Mouse (Mus musculus) 3T3-L1 (cell line): ENCODE results near the gene Smim1.
A peak's percentile ranks its signal among the peaks of the same experiment; 100 is the strongest.

Source experiments
- DNase-seq: peaks from one replicate; pipeline ENCODE4 v3.0.0-alpha.2; 2015; ENCODE audit warnings: low read depth, low spot score

Smim1 gene

DNA sequence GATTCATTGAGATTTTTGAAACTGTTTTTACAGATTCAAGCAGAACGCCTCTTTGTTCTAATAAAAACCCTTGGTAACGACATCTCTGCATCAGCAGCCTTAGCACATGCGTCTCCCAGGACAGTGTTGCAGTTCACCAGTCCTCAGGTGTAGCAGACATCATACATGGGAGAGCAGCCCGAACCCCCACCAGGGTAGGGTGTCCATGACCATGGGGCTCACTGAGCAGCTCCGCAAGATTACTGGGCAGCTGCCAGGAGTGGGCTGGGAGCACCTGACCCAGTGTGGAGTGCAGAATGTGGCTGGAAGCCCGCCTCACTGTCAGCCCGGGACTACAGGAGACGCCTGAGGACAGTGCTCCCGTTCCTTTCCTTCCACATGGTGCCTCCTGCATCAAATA, 4.6 kb downstream of the Smim1 start:
- no peak for DNase-seq

DNA sequence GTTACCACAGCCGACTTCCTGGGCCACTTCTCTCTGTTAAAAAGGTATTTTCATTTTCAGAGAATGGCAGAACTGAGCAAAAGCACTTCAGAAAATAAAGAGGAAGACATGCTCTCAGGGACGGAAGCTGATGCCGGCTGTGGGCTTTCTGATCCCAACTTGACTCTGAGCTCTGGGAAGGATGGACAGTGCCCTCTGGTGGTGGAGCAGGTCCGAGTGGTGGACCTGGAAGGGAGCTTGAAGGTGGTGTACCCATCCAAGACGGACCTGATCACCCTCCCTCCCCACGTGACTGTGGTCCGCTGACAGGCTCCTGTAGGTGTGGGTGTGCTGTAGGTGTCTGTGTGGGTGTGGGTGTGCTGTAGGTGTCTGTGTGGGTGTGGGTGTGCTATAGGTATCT, 6.5 kb downstream of the Smim1 start:
- peak; percentile 63 for DNase-seq

DNA sequence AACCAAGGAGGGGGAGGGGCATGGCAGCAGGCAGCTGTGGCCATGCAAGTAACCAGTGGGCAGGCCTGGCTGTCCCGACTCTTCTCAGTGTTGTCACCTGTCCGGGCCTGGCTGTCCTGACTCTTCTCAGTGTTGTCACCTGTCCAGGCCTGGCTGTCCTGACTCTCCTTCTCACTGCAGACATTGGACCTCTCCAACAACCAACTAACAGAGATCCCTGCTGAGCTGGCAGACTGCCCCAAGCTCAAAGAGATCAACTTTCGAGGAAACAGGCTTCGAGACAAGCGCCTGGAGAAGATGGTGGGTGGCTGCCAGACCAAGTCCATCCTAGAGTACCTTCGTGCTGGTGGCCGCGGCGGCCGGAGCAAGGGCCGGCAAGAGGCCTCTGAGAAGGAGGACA, 10.6 kb downstream of the Smim1 start:
- DNase-seq: no peak

DNA sequence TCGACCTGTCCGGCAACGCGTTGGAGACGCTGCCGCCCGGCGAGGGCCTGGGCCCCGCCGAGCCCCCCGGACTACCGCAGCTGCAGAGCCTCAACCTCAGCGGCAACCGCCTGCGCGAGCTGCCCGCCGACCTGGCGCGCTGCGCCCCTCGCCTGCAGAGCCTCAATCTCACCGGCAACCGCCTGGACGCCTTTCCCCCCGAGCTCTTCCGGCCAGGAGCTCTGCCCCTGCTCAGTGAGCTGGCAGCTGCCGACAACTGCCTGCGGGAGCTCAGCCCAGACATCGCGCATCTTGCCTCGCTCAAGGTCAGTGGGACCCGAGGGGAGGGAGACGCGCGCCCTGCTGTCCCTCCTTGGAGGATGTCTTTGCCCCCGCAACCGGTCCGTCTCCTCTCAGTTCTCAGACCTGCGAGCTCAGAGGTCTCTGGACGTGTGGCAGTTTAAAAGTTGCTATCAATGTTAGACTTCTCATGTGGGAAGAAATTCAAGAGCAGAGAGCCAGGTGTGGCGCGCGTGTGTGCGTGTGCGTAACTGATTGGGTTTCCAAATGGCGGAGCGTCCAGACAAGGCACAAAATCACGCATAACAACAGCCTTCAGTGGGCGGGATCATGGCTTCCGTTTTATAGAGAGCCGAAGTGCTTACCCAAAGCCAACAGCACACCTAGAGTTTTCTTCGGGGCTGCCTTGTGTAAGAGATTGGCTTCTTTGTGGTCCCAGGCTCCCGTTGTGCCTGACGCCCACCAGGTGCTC, 13.7 kb downstream of the Smim1 start:
- peak; percentile 43 for DNase-seq

DNA sequence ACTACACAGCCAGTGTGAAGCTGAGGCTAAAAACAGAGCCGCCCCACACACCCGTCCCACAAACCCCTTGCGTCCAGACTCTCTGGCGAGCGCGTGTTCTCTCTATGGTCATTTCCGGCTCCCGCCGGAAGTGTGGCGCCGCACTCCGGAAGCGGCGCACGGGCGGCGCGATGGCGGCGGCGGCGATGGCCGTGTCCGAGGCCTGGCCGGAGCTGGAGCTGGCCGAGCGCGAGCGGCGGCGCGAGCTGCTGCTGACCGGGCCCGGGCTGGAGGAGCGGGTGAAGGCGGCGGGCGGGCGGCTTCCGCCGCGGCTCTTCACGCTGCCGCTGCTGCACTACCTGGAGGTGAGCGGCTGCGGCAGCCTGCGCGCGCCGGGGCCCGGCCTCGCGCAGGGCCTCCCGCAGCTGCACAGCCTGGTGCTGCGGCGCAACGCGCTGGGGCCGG, 14.4 kb downstream of the Smim1 start, which contains the start of gene Lrrc47:
Gene Lrrc47 (plus strand): TSS at position 86 of the 444 bp plus-strand sequence.
- peak; percentile 79 for DNase-seq

DNA sequence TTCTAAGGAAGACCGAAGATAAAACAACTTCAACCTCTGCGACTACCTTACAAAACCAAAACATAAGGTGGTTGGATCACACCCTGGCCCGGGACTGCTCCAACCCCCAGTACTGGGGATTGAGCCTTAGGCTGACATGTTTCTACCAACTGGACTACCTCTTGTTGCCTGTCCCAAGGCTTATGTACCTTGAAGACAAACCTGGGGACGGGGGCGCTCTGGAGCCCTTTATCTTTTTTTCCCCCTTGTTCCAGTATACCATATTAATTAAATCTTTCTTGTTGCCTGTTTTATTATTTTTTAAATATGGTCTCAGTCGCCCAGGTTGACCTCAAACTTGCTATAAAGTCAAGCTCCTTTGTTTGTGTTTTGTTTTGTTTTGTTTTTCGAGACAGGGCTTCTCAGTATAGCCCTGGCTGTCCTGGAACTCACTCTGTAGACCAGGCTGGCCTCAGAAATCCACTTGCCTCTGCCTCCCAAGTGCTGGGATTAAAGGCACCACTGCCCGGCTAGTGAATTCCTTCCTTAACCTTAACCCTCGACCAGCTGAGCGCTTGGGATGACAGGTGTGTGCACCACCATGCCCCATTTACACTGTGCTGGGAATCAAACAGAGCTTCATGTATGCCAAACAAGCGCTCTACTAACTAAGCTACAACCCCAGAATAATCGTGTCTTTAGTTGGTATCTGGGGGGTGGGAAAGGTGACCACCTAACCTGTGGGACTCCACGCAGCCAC, 15.0 kb downstream of the Smim1 start:
- no peak for DNase-seq

DNA sequence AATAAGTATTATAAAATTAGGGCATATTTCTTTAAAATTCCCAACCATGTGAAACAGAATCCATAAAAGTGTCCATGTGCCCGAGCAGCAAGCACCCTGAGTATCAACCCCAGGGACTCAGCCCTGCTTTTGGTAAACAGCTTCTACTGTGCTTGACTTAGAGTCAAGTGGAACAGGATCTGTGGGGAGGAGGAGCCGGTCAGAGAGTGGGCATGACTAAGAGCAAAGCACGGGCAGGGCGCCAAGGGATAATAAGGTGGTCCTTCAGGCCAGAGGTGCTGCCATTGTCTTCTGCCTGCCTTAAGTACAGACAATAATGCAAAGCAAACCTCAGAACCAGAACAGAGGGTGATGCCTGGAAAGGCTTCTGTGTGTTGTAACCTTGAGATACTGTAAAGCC, 18.3 kb downstream of the Smim1 start:
- no peak for DNase-seq

DNA sequence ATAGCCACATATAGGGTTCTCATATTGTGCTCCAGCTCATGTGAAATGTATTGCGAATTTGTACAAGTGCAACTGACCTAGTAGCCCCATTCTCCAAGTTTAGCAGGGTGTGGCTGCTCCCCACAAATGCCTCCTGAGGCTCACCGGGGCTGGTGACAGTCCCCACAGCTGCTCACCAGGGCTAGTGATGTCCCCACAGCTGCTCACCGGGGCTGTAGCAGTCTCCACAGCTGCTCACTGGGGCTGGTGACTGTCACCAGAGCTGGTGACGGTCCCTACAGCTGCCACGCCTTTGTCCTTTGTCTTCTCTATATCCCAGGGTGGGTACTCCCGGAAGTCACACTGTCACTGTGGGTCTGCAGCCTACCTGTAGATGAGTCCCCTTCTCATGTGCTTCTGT, 19.8 kb downstream of the Smim1 start:
- DNase-seq: no peak

DNA sequence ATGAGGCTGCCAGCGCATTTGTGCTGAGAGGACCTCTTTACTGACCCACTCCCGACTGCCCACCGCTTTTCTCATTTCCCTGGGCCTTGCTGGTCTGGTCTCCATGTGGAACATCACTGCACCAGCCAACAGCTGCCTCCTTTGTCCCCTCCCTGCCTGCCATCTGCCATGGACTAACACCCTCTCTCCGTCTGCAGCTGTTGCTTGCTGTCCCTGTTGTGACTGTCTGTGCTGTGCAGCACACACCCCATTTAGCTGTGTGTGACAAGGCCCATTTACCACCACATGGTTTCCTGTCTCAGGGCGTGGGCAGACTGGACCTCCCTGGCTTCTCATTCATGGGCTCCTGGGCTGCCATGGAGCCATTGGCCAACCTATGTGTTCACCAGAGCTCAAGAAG, 20.5 kb downstream of the Smim1 start:
- no peak for DNase-seq

DNA sequence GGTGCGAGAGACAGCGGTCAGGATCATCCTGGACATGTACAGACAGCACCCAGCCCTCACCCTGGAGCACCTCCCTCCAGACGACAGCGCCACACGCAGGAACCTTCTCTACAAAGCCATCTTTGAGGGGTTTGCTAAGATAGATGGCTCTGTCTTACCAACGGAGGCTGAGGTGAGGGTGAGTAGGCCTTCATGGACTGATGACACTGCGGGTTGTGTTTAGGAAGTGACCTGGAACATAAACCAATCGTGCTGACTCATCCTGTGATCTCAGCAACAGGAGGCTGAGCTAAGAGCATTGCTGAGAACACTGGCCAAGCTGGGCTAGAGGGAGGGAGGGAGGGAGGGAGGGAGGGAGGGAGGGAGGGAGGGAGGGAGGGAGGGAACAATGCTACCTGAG, 32.5 kb downstream of the Smim1 start:
- DNase-seq: peak; percentile 34

DNA sequence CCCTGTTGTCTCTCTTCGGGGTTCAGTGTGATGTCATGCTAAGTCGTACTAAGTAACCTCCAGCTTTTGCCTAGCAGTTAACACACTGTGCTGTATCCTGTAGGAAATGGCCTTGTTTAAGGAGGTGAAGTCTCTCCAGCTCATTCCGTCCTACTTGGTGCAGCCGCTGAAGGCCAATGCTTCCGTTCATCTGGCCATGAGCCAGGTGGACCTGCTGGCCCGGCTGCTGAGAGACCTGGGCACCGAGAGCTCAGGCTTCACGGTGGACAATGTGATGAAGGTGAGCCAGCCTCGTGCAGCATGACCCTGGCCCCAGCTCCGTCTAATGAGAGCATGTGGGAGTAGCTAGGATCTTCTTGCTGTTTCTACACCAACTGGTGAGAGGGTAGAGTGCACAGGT, 33.3 kb downstream of the Smim1 start:
- DNase-seq: no peak

DNA sequence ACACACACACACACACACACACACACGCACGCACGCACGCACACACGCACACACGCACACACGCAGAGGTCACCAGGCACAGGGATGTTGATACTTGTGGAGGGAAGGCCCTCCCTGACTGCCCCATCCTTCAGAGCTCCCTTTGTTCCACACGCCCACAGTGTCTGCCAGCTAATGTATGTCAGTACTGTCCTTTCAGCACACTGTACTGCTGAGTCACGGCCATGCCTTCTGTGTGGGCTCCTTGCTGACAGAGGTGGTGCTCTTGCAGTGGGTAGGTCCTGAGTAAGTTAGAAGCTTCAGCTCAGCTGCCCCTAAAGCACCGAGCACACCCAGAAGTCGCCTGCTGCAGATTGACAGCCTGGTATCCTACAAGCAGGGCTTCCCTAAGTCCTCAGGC, 45.6 kb downstream of the Smim1 start:
- no peak for DNase-seq

DNA sequence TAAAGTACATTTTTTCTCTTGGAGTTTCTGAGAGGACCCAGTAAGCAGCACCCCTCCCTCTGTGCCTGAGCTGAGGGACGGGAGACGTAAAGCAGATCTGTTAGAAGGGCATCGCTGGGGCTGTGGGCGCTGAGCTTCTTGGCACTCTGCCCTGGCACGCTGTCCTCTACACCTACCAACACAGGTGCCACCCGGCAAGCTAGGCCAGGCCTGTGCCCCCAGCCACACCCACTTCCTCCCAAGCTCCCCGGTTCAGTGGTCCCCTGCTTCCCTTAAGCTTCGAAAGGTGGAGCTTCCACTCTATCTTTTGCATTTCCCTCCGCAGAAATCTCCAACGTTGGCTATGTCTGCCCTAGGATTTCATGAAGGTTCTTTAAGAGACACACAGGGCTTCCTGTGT, 46.8 kb downstream of the Smim1 start:
- no peak for DNase-seq

DNA sequence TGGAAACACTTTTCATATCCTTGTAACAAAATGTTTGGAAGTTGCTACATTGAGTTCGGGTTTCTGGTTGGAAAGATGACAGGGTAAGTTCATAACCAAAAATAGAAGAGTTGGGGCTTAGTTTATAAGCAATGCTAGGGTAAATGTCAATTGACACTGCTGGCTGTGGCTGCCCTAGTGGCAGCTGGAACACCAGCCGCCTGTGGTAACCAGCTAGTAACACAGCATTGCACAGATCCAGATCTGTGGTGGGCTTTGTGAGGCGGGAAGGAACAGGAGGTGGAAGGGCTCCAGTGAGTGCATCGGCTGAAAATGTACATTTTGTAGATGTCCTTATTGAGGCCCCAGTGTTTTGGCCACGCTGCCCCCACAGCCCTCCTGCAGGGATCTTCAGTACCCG, 50.3 kb downstream of the Smim1 start:
- DNase-seq: peak; percentile 17

DNA sequence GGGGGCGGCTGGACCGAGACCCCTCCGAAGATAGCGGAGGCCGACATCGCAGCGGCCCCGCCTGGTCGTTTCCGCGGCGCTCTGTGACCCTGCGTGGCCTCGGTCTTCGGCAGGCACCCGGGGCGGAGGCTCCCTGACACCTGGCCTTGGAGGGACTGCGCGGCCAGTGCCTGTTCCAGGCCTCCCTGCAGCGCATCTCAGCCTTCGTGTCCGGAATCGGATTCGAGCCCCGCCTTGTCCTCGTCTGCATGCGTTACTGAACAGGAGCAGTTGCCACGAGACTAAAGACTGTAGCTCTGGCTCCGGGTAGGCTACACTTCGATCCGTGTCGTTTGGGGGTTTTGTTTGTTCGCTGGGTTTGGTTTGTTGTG, 50.8 kb downstream of the Smim1 start:
- DNase-seq: peak; percentile 42

DNA sequence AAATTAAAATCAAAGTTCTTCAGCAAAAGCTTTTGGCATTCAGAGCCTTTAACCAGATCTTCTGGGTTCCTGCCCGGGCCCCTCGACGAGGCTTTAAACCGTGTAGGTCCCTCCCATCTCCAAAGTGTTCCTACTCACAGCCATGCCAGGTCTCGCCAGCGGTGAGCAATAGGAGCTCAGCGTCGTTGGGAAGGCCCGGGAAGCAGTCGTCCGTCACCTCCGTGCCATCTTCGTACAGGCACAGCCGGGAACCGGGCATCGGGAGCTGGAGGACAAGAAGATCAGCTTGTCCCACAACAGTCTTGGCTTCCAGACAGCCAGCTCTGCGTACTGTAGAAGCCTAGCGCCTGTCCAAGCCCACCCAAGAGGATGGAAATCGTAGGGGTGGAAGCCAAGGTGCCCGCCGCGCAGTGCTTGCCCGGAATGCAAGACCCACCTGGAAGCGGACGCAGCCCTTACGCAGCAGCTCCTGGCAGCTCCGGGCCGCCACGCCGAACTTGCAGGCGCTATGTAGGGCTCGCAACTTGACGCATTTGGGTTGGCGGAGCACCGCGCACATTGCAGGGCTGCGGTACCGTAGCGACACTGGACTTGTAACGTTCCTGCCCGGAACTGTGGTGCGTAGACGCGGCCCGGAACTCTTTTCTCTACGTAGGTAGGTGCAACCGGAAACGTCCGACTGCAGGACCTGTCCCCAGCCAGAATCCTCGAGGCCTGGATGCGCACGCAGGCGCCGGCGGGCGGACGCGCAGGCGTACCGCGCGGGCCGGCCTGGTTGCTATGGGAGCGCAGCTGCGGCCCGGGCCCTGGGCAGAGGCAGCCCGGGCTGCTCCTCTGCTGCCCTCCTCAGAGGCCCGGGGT, 51.4 kb downstream of the Smim1 start, which contains the start of the genes Dffb and Cep104:
Gene Dffb (minus strand): TSS at position 696 of the 861 bp plus-strand sequence.
Gene Cep104 (plus strand): TSS at position 764 of the 861 bp plus-strand sequence.
- peak; percentile 89 for DNase-seq
